Mouse (Mus musculus): ENCODE measurements around the gene Parp3. TPM values are rescaled to one million over a fixed set of nuclear protein-coding genes. Genes with fewer than 3 reads are reported as not detected.

Gene Parp3
- total and polyA plus RNA-seq, 3 experiments, result 29.4 to 46.7 (median 31.2) TPM

DNA sequence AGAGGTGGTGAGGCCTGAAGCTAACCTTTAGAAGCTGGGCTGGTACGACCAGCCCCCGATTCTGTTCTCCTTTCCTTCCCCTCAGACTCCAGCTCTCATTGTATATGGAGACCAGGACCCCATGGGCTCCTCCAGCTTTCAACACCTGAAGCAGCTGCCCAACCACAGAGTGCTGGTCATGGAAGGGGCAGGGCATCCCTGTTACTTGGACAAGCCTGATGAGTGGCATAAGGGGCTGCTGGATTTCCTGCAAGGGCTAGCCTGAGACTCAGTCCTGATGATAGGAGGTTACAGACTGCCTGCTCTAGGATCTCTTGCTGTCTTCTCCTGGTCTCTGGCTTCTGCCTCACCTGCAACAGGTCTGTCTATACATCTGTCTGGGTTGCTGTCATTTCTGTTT is 24.9 kb downstream of the Parp3 start:
- 73% methylated on average over 2 of the region's 2 CpGs for WGBS
- no peak overlapping the region for H3K4me3 ChIP-seq
- no peak overlapping the region for H3K27ac ChIP-seq
- TF ChIP-seq POLR2A (IDR thresholded peaks at IDR 0.05; ENCODE audit: insufficient read depth, low read depth, low read length) (no peak), EP300 (IDR thresholded peaks at IDR 0.05; ENCODE audit: insufficient read depth, low read depth, low read length) (no peak), CTCF (IDR thresholded peaks at IDR 0.05) (no peak)
- no peaks in the 10 kb centered on the region for H3K36me3 ChIP-seq (ENCODE audit: control insufficient read depth, insufficient read depth, low read length)
- no peaks in the 10 kb centered on the region for H3K79me2 ChIP-seq (replicated peaks; ENCODE audit: control insufficient read depth, insufficient read depth, low read length)
- intact Hi-C loops (cut with DNase I), result no loop called here
- peaks cover 16% of the 10 kb centered on the region for H3K4me1 ChIP-seq (ENCODE audit: control insufficient read depth, insufficient read depth, low read length)
- no peak overlapping the region for H3K9ac ChIP-seq (ENCODE audit: low read depth, low read length)
- no peaks in the 10 kb centered on the region for H3K27me3 ChIP-seq (ENCODE audit: control insufficient read depth, insufficient read depth, low read length)
- DNase-seq, result no peak

GRCm38 (mm10) chr9:106451298-106451697 is 25.5 kb downstream of the Parp3 start:
- H3K4me3 ChIP-seq, result no peak overlapping the region
- DNase-seq, result no peak
- intact Hi-C loops (cut with DNase I), result no loop called here
- H3K36me3 ChIP-seq (ENCODE audit: control insufficient read depth, insufficient read depth, low read length), result no peaks in the 10 kb centered on the region
- peaks cover 16% of the 10 kb centered on the region for H3K4me1 ChIP-seq (ENCODE audit: control insufficient read depth, insufficient read depth, low read length)
- no peaks in the 10 kb centered on the region for H3K79me2 ChIP-seq (replicated peaks; ENCODE audit: control insufficient read depth, insufficient read depth, low read length)
- no peak for TF ChIP-seq EP300 (IDR thresholded peaks at IDR 0.05; ENCODE audit: insufficient read depth, low read depth, low read length)
- no peak for TF ChIP-seq POLR2A (IDR thresholded peaks at IDR 0.05; ENCODE audit: insufficient read depth, low read depth, low read length)
- no peak for TF ChIP-seq CTCF (IDR thresholded peaks at IDR 0.05)
- H3K27ac ChIP-seq, result no peak overlapping the region; the same call in none of the 2 replicates
- no peak overlapping the region for H3K9ac ChIP-seq (ENCODE audit: low read depth, low read length)
- H3K27me3 ChIP-seq (ENCODE audit: control insufficient read depth, insufficient read depth, low read length), result no peaks in the 10 kb centered on the region
- 82% methylated on average over 11 of the region's 11 CpGs for WGBS

- no peak for TF ChIP-seq EP300 (IDR thresholded peaks at IDR 0.05; ENCODE audit: insufficient read depth, low read depth, low read length)
- no peak for TF ChIP-seq CTCF (IDR thresholded peaks at IDR 0.05)
- no peak for TF ChIP-seq POLR2A (IDR thresholded peaks at IDR 0.05; ENCODE audit: insufficient read depth, low read depth, low read length)
- 32% methylated on average over 9 of the region's 9 CpGs for WGBS
- peak overlapping the region; percentile 33; the same call in 1 of the 2 replicates for H3K27ac ChIP-seq
- no peaks in the 10 kb centered on the region for H3K79me2 ChIP-seq (replicated peaks; ENCODE audit: control insufficient read depth, insufficient read depth, low read length)
- intact Hi-C loops (cut with DNase I), result no loop called here
- H3K9ac ChIP-seq (ENCODE audit: low read depth, low read length), result no peak overlapping the region
- H3K4me3 ChIP-seq, result no peak overlapping the region
- peak; percentile 62 to 66 for DNase-seq
- H3K36me3 ChIP-seq (ENCODE audit: control insufficient read depth, insufficient read depth, low read length), result no peaks in the 10 kb centered on the region
- H3K27me3 ChIP-seq (ENCODE audit: control insufficient read depth, insufficient read depth, low read length), result no peaks in the 10 kb centered on the region
- peaks cover 16% of the 10 kb centered on the region for H3K4me1 ChIP-seq (ENCODE audit: control insufficient read depth, insufficient read depth, low read length)
Observed at GRCm38 (mm10) chr9:106450661-106451060, 26.1 kb downstream of the Parp3 start.

- peak overlapping the region; percentile 33; the same call in 1 of the 2 replicates for H3K27ac ChIP-seq
- no peaks in the 10 kb centered on the region for H3K79me2 ChIP-seq (replicated peaks; ENCODE audit: control insufficient read depth, insufficient read depth, low read length)
- H3K27me3 ChIP-seq (ENCODE audit: control insufficient read depth, insufficient read depth, low read length), result no peaks in the 10 kb centered on the region
- peaks cover 16% of the 10 kb centered on the region for H3K4me1 ChIP-seq (ENCODE audit: control insufficient read depth, insufficient read depth, low read length)
- no peak for DNase-seq
- 84% methylated on average over 8 of the region's 8 CpGs for WGBS
- H3K4me3 ChIP-seq, result no peak overlapping the region
- no peaks in the 10 kb centered on the region for H3K36me3 ChIP-seq (ENCODE audit: control insufficient read depth, insufficient read depth, low read length)
- intact Hi-C loops (cut with DNase I), result no loop called here
- no peak for TF ChIP-seq EP300 (IDR thresholded peaks at IDR 0.05; ENCODE audit: insufficient read depth, low read depth, low read length)
- no peak for TF ChIP-seq POLR2A (IDR thresholded peaks at IDR 0.05; ENCODE audit: insufficient read depth, low read depth, low read length)
- no peak for TF ChIP-seq CTCF (IDR thresholded peaks at IDR 0.05)
- H3K9ac ChIP-seq (ENCODE audit: low read depth, low read length), result no peak overlapping the region
Observed at GRCm38 (mm10) chr9:106449947-106450346, 26.8 kb downstream of the Parp3 start.

- intact Hi-C loops (cut with DNase I), result loop anchor here (1.0 kb wide), 1 partner anchor 28 kb away; the partner anchor contains the start of gene Parp3
- peak; percentile 84 to 89 for DNase-seq
- H3K27ac ChIP-seq, result peak overlapping the region; percentile 95
- H3K36me3 ChIP-seq (ENCODE audit: control insufficient read depth, insufficient read depth, low read length), result no peaks in the 10 kb centered on the region
- peak overlapping the region; percentile 80 for H3K4me3 ChIP-seq
- H3K9ac ChIP-seq (ENCODE audit: low read depth, low read length), result peak overlapping the region; percentile 60
- H3K79me2 ChIP-seq (replicated peaks; ENCODE audit: control insufficient read depth, insufficient read depth, low read length), result no peaks in the 10 kb centered on the region
- WGBS, result under 1% methylated on average over 23 of the region's 23 CpGs
- TF ChIP-seq POLR2A (IDR thresholded peaks at IDR 0.05; ENCODE audit: insufficient read depth, low read depth, low read length) (peak; percentile 95), CTCF (IDR thresholded peaks at IDR 0.05) (peak; percentile 93), EP300 (IDR thresholded peaks at IDR 0.05; ENCODE audit: insufficient read depth, low read depth, low read length) (peak; percentile 72; the same call in 1 of the 2 replicates)
- H3K27me3 ChIP-seq (ENCODE audit: control insufficient read depth, insufficient read depth, low read length), result no peaks in the 10 kb centered on the region
- peaks cover 11% of the 10 kb centered on the region for H3K4me1 ChIP-seq (ENCODE audit: control insufficient read depth, insufficient read depth, low read length)
Observed at GRCm38 (mm10) chr9:106448498-106449031, 28.2 kb downstream of the Parp3 start.

DNA sequence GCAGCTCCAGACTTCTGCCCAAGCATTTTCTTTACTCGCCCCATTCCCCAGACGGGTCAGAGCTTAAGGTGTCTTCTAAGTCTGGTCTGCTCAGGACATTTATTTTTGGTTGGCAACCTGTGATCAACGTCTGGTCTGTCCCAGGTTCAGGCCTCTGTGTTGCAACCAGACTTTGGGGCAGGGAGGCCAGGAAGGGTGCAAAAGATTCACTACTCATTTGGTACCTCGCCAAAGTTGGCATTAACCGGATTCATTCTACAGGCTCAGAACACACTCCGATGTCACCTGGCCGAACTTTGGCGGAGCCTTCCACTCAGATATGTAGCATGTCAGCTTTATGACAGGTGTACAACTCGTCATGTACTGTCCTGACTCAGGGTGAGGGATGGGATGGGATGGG is 28.8 kb downstream of the Parp3 start:
- H3K27ac ChIP-seq, result peak overlapping the region; percentile 95
- no peaks in the 10 kb centered on the region for H3K79me2 ChIP-seq (replicated peaks; ENCODE audit: control insufficient read depth, insufficient read depth, low read length)
- H3K4me1 ChIP-seq (ENCODE audit: control insufficient read depth, insufficient read depth, low read length), result peaks cover 10% of the 10 kb centered on the region
- intact Hi-C loops (cut with DNase I), result loop anchor here (1.0 kb wide), 1 partner anchor 28 kb away; the partner anchor contains the start of gene Parp3
- peak overlapping the region; percentile 23 for H3K9ac ChIP-seq (ENCODE audit: low read depth, low read length)
- no peaks in the 10 kb centered on the region for H3K27me3 ChIP-seq (ENCODE audit: control insufficient read depth, insufficient read depth, low read length)
- no peaks in the 10 kb centered on the region for H3K36me3 ChIP-seq (ENCODE audit: control insufficient read depth, insufficient read depth, low read length)
- H3K4me3 ChIP-seq, result peak overlapping the region; percentile 80
- TF ChIP-seq EP300 (IDR thresholded peaks at IDR 0.05; ENCODE audit: insufficient read depth, low read depth, low read length) (no peak), POLR2A (IDR thresholded peaks at IDR 0.05; ENCODE audit: insufficient read depth, low read depth, low read length) (no peak), CTCF (IDR thresholded peaks at IDR 0.05) (no peak)
- DNase-seq, result no peak
- WGBS, result 24% methylated on average over 9 of the region's 9 CpGs

Data from heart, adult 2 months (tissue).